Mouse (Mus musculus) heart, embryonic 14.5 days (tissue): ENCODE data around the gene Dennd1a. TPM values are rescaled to one million over a fixed set of nuclear protein-coding genes. Genes with fewer than 3 reads are reported as not detected.

Source experiments
- ATAC-seq: fragments of 200-750 bp; cut with Nextera tagmentation; 2 replicates; pipeline ENCODE4 v1.8.0; 2017; ENCODE audit warnings: low read depth, moderate TSS enrichment; ENCODE audit not compliant: insufficient number of reproducible peaks, insufficient read depth, low FRiP score
- H3K27ac ChIP-seq, 2 experiments: fragments of 200-500 bp in 1 of 2; fragments of 300-500 bp in 1 of 2; sonication (generic) in 1 of 2; replicated peaks in 1 of 2; 2 replicates each; pipeline ENCODE4 v1.5.1; 2012 to 2014; ENCODE audit warnings: low read depth in 2 of 2, low read length in 2 of 2, control low read depth in 1 of 2, mild to moderate bottlenecking in 1 of 2, mixed read lengths in 1 of 2; ENCODE audit not compliant: control insufficient read depth in 1 of 2, insufficient read depth in 1 of 2
- H3K27me3 ChIP-seq: fragments of 300-500 bp; sonication (generic); 2 replicates; pipeline ENCODE4 v1.6.1; 2014; ENCODE audit warnings: mild to moderate bottlenecking, low read length, control low read depth; ENCODE audit not compliant: control insufficient read depth, insufficient read depth
- H3K36me3 ChIP-seq: fragments of 300-500 bp; sonication (generic); 2 replicates; pipeline ENCODE4 v1.6.1; 2014; ENCODE audit warnings: mild to moderate bottlenecking, control low read depth, low read length, mixed read lengths; ENCODE audit not compliant: control insufficient read depth, insufficient read depth
- H3K4me1 ChIP-seq, 2 experiments: fragments of 200-500 bp in 1 of 2; fragments of 300-500 bp in 1 of 2; sonication (generic) in 1 of 2; 2 replicates each; pipeline ENCODE4 v1.6.1; 2012 to 2014; ENCODE audit warnings: low read length in 2 of 2, control low read depth in 1 of 2, mixed read lengths in 1 of 2; ENCODE audit not compliant: control insufficient read depth in 2 of 2, insufficient read depth in 2 of 2
- H3K4me2 ChIP-seq: fragments of 300-500 bp; sonication (generic); 2 replicates; pipeline ENCODE4 v1.6.1; 2014; ENCODE audit warnings: mild to moderate bottlenecking, low read length
- H3K4me3 ChIP-seq, 2 experiments: fragments of 200-500 bp in 1 of 2; fragments of 300-500 bp in 1 of 2; sonication (generic) in 1 of 2; 2 replicates each; pipeline ENCODE4 v1.5.1; 2012 to 2014; ENCODE audit warnings: low read length in 2 of 2, mild to moderate bottlenecking in 2 of 2, control low read depth in 1 of 2, low read depth in 1 of 2, moderate library complexity in 1 of 2; ENCODE audit not compliant: control insufficient read depth in 1 of 2, insufficient read depth in 1 of 2
- H3K9ac ChIP-seq: fragments of 300-500 bp; sonication (generic); 2 replicates; pipeline ENCODE4 v1.6.1; 2014; ENCODE audit warnings: mild to moderate bottlenecking, low read length
- H3K9me3 ChIP-seq: fragments of 300-500 bp; sonication (generic); 2 replicates; pipeline ENCODE4 v1.6.1; 2016; ENCODE audit warnings: low read length, control low read depth; ENCODE audit not compliant: control insufficient read depth
- WGBS: fragments of 180-500 bp; shearing (Covaris S2); extraction: QIAGEN DNeasy Blood & Tissue Kit; methylation state at CpG from one replicate; pipeline ENCODE4 v1.1.7; 2014; 5-methylcytosine and 5-hydroxymethylcytosine counted together
- polyA plus RNA-seq: library from polyadenylated mRNA; unstranded; fragments of >200 nt; fragmentation: Nextera tagmentation; extraction: Ambion mirVana; gene quantifications from 2 replicates; pipeline ENCODE4 v1.2.1, GENCODE M21; 2014

The Dennd1a gene
- polyA plus RNA-seq, 1 experiment from 2014 or later = 12.1 TPM

GRCm38 (mm10) chr2:38014702-38015101 lies 272.5 kb downstream of the Dennd1a start:
- H3K27me3 ChIP-seq = no peaks in the 10 kb centered on the region
- H3K9me3 ChIP-seq = no peaks in the 10 kb centered on the region
- H3K4me3 ChIP-seq = no peak overlapping the region
- H3K36me3 ChIP-seq = no peaks in the 10 kb centered on the region
- no peak; the same call in 1 of the 2 replicates for ATAC-seq
- H3K4me2 ChIP-seq = no peak overlapping the region
- peaks cover 8 to 16% of the 10 kb centered on the region in 2 experiments for H3K4me1 ChIP-seq
- WGBS = 50% methylated on average over 1 of the region's 1 CpGs
- H3K9ac ChIP-seq = no peak overlapping the region
- H3K27ac ChIP-seq = no peak overlapping the region

GRCm38 (mm10) chr2:38013839-38014365 lies 273.3 kb downstream of the Dennd1a start:
- 15% methylated on average over 5 of the region's 5 CpGs for WGBS
- Histone ChIP-seq H3K9me3 (no peaks in the 10 kb centered on the region), H3K9ac (no peak overlapping the region), H3K36me3 (no peaks in the 10 kb centered on the region), H3K27ac (peak overlapping the region; percentile 14 to 84; a peak in 3 of 4 replicates), H3K4me3 (no peak overlapping the region), H3K4me2 (peak overlapping the region; percentile 46; the same call in 1 of the 2 replicates), H3K4me1 (peaks cover 8 to 16% of the 10 kb centered on the region in 2 experiments), H3K27me3 (no peaks in the 10 kb centered on the region)
- ATAC-seq = 0 out of 2 replicates have a peak, but pooled peaks have one; percentile 59

GRCm38 (mm10) chr2:38007238-38007637 lies 280.0 kb downstream of the Dennd1a start:
- Histone ChIP-seq H3K36me3 (no peaks in the 10 kb centered on the region), H3K9me3 (no peaks in the 10 kb centered on the region), H3K27ac (no peak overlapping the region), H3K4me1 (no peaks in the 10 kb centered on the region), H3K4me2 (no peak overlapping the region), H3K4me3 (no peak overlapping the region), H3K9ac (no peak overlapping the region), H3K27me3 (no peaks in the 10 kb centered on the region)
- no peak for ATAC-seq
- WGBS = 90% methylated on average over 1 of the region's 1 CpGs

GRCm38 (mm10) chr2:38003183-38003680 lies 284.0 kb downstream of the Dennd1a start:
- Histone ChIP-seq H3K36me3 (0 out of 2 replicates have a peak, but pooled peaks cover 3% of the 10 kb centered on the region), H3K4me2 (no peak overlapping the region), H3K27ac (no peak overlapping the region), H3K4me1 (no peaks in the 10 kb centered on the region), H3K27me3 (no peaks in the 10 kb centered on the region), H3K4me3 (no peak overlapping the region), H3K9ac (no peak overlapping the region), H3K9me3 (no peaks in the 10 kb centered on the region)
- 84% methylated on average over 9 of the region's 9 CpGs for WGBS
- ATAC-seq = no peak

GRCm38 (mm10) chr2:38001004-38001403 lies 286.2 kb downstream of the Dennd1a start:
- Histone ChIP-seq H3K36me3 (0 out of 2 replicates have a peak, but pooled peaks cover 3% of the 10 kb centered on the region), H3K27me3 (no peaks in the 10 kb centered on the region), H3K9ac (no peak overlapping the region), H3K4me3 (no peak overlapping the region), H3K9me3 (no peaks in the 10 kb centered on the region), H3K27ac (no peak overlapping the region), H3K4me1 (no peaks in the 10 kb centered on the region), H3K4me2 (no peak overlapping the region)
- WGBS = 85% methylated on average over 1 of the region's 1 CpGs
- no peak for ATAC-seq

GRCm38 (mm10) chr2:37997966-37998365 lies 289.2 kb downstream of the Dennd1a start:
- Histone ChIP-seq H3K36me3 (0 out of 2 replicates have a peak, but pooled peaks cover 3% of the 10 kb centered on the region), H3K9me3 (no peaks in the 10 kb centered on the region), H3K9ac (no peak overlapping the region), H3K27me3 (no peaks in the 10 kb centered on the region), H3K27ac (no peak overlapping the region), H3K4me1 (no peaks in the 10 kb centered on the region), H3K4me2 (no peak overlapping the region), H3K4me3 (no peak overlapping the region)
- ATAC-seq = no peak
- 49% methylated on average over 3 of the region's 3 CpGs for WGBS

- no peaks in the 10 kb centered on the region for H3K9me3 ChIP-seq
- H3K36me3 ChIP-seq = no peaks in the 10 kb centered on the region
- no peak for ATAC-seq
- no peaks in the 10 kb centered on the region for H3K4me1 ChIP-seq
- no peak overlapping the region for H3K27ac ChIP-seq
- no peak overlapping the region for H3K9ac ChIP-seq
- WGBS = 85% methylated on average over 3 of the region's 3 CpGs
- H3K4me2 ChIP-seq = no peak overlapping the region
- H3K27me3 ChIP-seq = no peaks in the 10 kb centered on the region
- H3K4me3 ChIP-seq = no peak overlapping the region
These were observed 298.1 kb downstream of the Dennd1a start for GRCm38 (mm10) chr2:37989091-37989490.

GRCm38 (mm10) chr2:37988301-37988700 lies 298.9 kb downstream of the Dennd1a start:
- no peak for ATAC-seq
- H3K4me2 ChIP-seq = no peak overlapping the region
- H3K27ac ChIP-seq = no peak overlapping the region
- no peaks in the 10 kb centered on the region for H3K36me3 ChIP-seq
- WGBS = 92% methylated on average over 1 of the region's 1 CpGs
- no peak overlapping the region for H3K4me3 ChIP-seq
- no peaks in the 10 kb centered on the region for H3K4me1 ChIP-seq
- no peak overlapping the region for H3K9ac ChIP-seq
- H3K27me3 ChIP-seq = no peaks in the 10 kb centered on the region
- H3K9me3 ChIP-seq = no peaks in the 10 kb centered on the region
